Mouse (Mus musculus) heart, embryonic 12.5 days (tissue): ENCODE data around the gene Med22. TPM values are rescaled to one million over a fixed set of nuclear protein-coding genes. Genes with fewer than 3 reads are reported as not detected.

Experiments used
- ATAC-seq: fragments of 200-750 bp; cut with Nextera tagmentation; 2 replicates; pipeline ENCODE4 v1.8.0; 2017; ENCODE audit warnings: moderate TSS enrichment, moderate library complexity; ENCODE audit not compliant: insufficient number of reproducible peaks, low FRiP score
- H3K27ac ChIP-seq: fragments of 300-500 bp; sonication (generic); 2 replicates; pipeline ENCODE4 v1.5.1; 2016; ENCODE audit warnings: mild to moderate bottlenecking, moderate library complexity; ENCODE audit not compliant: poor library complexity, severe bottlenecking
- H3K27me3 ChIP-seq: fragments of 300-500 bp; sonication (generic); replicated peaks from 2 replicates; pipeline ENCODE4 v1.6.1; 2016; ENCODE audit warnings: mild to moderate bottlenecking, moderate library complexity
- H3K36me3 ChIP-seq: fragments of 300-500 bp; sonication (generic); 2 replicates; pipeline ENCODE4 v1.6.1; 2016; ENCODE audit warnings: mild to moderate bottlenecking, moderate library complexity
- H3K4me1 ChIP-seq: fragments of 300-500 bp; sonication (generic); replicated peaks from 2 replicates; pipeline ENCODE4 v1.6.1; 2016; ENCODE audit warnings: mild to moderate bottlenecking
- H3K4me2 ChIP-seq: fragments of 300-500 bp; sonication (generic); 2 replicates; pipeline ENCODE4 v1.6.1; 2016; ENCODE audit warnings: mild to moderate bottlenecking, moderate library complexity
- H3K4me3 ChIP-seq: fragments of 300-500 bp; sonication (generic); 2 replicates; pipeline ENCODE4 v1.5.1; 2016; ENCODE audit warnings: mild to moderate bottlenecking
- H3K9ac ChIP-seq: fragments of 300-500 bp; sonication (generic); 2 replicates; pipeline ENCODE4 v1.6.1; 2016; ENCODE audit warnings: mild to moderate bottlenecking, moderate library complexity
- H3K9me3 ChIP-seq: fragments of 300-500 bp; sonication (generic); replicated peaks from 2 replicates; pipeline ENCODE4 v1.6.1; 2016; ENCODE audit warnings: mild to moderate bottlenecking, moderate library complexity
- WGBS: fragments of 180-500 bp; shearing (Covaris S2); methylation state at CpG from one replicate; pipeline ENCODE4 v1.1.7; 2016; 5-methylcytosine and 5-hydroxymethylcytosine counted together
- polyA plus RNA-seq: library from polyadenylated mRNA; unstranded; fragments of >200 nt; fragmentation: Nextera tagmentation; extraction: Ambion mirVana; gene quantifications from 2 replicates; pipeline ENCODE4 v1.2.1, GENCODE M21; 2016

Gene Med22
- 38.4 and 38.9 TPM in 2 replicates for polyA plus RNA-seq

GRCm38 (mm10) chr2:26910124-26910993, at the start of gene Med22, which contains the start of gene Rpl7a:
TSS of gene Med22 (minus strand) at chr2:26910677.
TSS of gene Rpl7a (plus strand) at chr2:26910764.
- WGBS: under 1% methylated on average over 74 of the region's 74 CpGs
- Histone ChIP-seq H3K9ac (peak within 1 kb of the TSS; percentile 96), H3K27me3 (no peaks in the 10 kb centered on the region), H3K27ac (peak within 1 kb of the TSS; percentile 91), H3K4me2 (peak within 1 kb of the TSS; percentile 95), H3K4me1 (peaks cover 38% of the 10 kb centered on the region), H3K4me3 (peak within 1 kb of the TSS; percentile 79), H3K36me3 (peaks cover 63% of the 10 kb centered on the region), H3K9me3 (no peaks in the 10 kb centered on the region)
- peak; percentile 95 for ATAC-seq

GRCm38 (mm10) chr2:26957488-26957859, 47.0 kb upstream of the Med22 start:
- Histone ChIP-seq H3K4me2 (no peak overlapping the region), H3K27me3 (no peaks in the 10 kb centered on the region), H3K4me3 (no peak overlapping the region), H3K9ac (no peak overlapping the region), H3K4me1 (peaks cover 11% of the 10 kb centered on the region; the same call in 1 of the 2 replicates), H3K27ac (no peak overlapping the region), H3K36me3 (peaks cover 94% of the 10 kb centered on the region), H3K9me3 (no peaks in the 10 kb centered on the region)
- ATAC-seq: no peak
- 91% methylated on average over 2 of the region's 2 CpGs for WGBS

- WGBS: 91% methylated on average over 12 of the region's 12 CpGs
- Histone ChIP-seq H3K4me1 (peaks cover 6% of the 10 kb centered on the region; the same call in 1 of the 2 replicates), H3K9ac (no peak overlapping the region), H3K27me3 (no peaks in the 10 kb centered on the region), H3K4me2 (no peak overlapping the region), H3K36me3 (peaks cover 94% of the 10 kb centered on the region), H3K4me3 (no peak overlapping the region), H3K27ac (no peak overlapping the region), H3K9me3 (no peaks in the 10 kb centered on the region)
- ATAC-seq: no peak
These were observed 46.5 kb upstream of the Med22 start for GRCm38 (mm10) chr2:26956811-26957487.

- Histone ChIP-seq H3K9me3 (no peaks in the 10 kb centered on the region), H3K27me3 (no peaks in the 10 kb centered on the region), H3K9ac (no peak overlapping the region), H3K4me3 (no peak overlapping the region), H3K4me2 (no peak overlapping the region), H3K4me1 (no peaks in the 10 kb centered on the region), H3K36me3 (peaks cover 92% of the 10 kb centered on the region), H3K27ac (no peak overlapping the region)
- WGBS: 86% methylated on average over 2 of the region's 2 CpGs
- no peak for ATAC-seq
These were observed 44.4 kb upstream of the Med22 start for GRCm38 (mm10) chr2:26954735-26955395.

- no peak overlapping the region for H3K27ac ChIP-seq
- H3K4me3 ChIP-seq: no peak overlapping the region
- ATAC-seq: no peak
- peaks cover 85% of the 10 kb centered on the region for H3K36me3 ChIP-seq
- H3K27me3 ChIP-seq: no peaks in the 10 kb centered on the region
- WGBS: 82% methylated on average over 8 of the region's 8 CpGs
- H3K4me1 ChIP-seq: no peaks in the 10 kb centered on the region
- no peaks in the 10 kb centered on the region for H3K9me3 ChIP-seq
- H3K9ac ChIP-seq: no peak overlapping the region
- H3K4me2 ChIP-seq: no peak overlapping the region
These were observed 42.4 kb upstream of the Med22 start for GRCm38 (mm10) chr2:26952866-26953265.

GRCm38 (mm10) chr2:26952193-26952592, 41.7 kb upstream of the Med22 start:
- no peak overlapping the region for H3K27ac ChIP-seq
- peaks cover 78% of the 10 kb centered on the region for H3K36me3 ChIP-seq
- no peak overlapping the region for H3K9ac ChIP-seq
- H3K9me3 ChIP-seq: no peaks in the 10 kb centered on the region
- no peaks in the 10 kb centered on the region for H3K4me1 ChIP-seq
- ATAC-seq: no peak
- H3K27me3 ChIP-seq: no peaks in the 10 kb centered on the region
- 87% methylated on average over 4 of the region's 4 CpGs for WGBS
- H3K4me3 ChIP-seq: no peak overlapping the region
- H3K4me2 ChIP-seq: no peak overlapping the region

GRCm38 (mm10) chr2:26951346-26951905, 40.9 kb upstream of the Med22 start:
- Histone ChIP-seq H3K27ac (no peak overlapping the region), H3K4me3 (no peak overlapping the region), H3K9me3 (no peaks in the 10 kb centered on the region), H3K9ac (no peak overlapping the region), H3K27me3 (no peaks in the 10 kb centered on the region), H3K4me2 (no peak overlapping the region), H3K4me1 (no peaks in the 10 kb centered on the region), H3K36me3 (peaks cover 75% of the 10 kb centered on the region)
- no peak for ATAC-seq
- WGBS: 86% methylated on average over 8 of the region's 8 CpGs

- Histone ChIP-seq H3K4me3 (no peak overlapping the region), H3K9me3 (no peaks in the 10 kb centered on the region), H3K4me2 (no peak overlapping the region), H3K4me1 (no peaks in the 10 kb centered on the region), H3K27ac (no peak overlapping the region), H3K36me3 (peaks cover 66% of the 10 kb centered on the region), H3K27me3 (0 out of 2 replicates have a peak, but pooled peaks cover 2% of the 10 kb centered on the region), H3K9ac (no peak overlapping the region)
- ATAC-seq: no peak
- 82% methylated on average over 2 of the region's 2 CpGs for WGBS
These were observed 39.9 kb upstream of the Med22 start for GRCm38 (mm10) chr2:26950411-26950810.

GRCm38 (mm10) chr2:26943253-26943652, 32.8 kb upstream of the Med22 start:
- WGBS: 64% methylated on average over 3 of the region's 3 CpGs
- Histone ChIP-seq H3K9me3 (no peaks in the 10 kb centered on the region), H3K4me1 (no peaks in the 10 kb centered on the region), H3K36me3 (0 out of 2 replicates have a peak, but pooled peaks cover 6% of the 10 kb centered on the region), H3K4me3 (no peak overlapping the region), H3K4me2 (no peak overlapping the region), H3K27me3 (0 out of 2 replicates have a peak, but pooled peaks cover 3% of the 10 kb centered on the region), H3K27ac (no peak overlapping the region), H3K9ac (no peak overlapping the region)
- no peak for ATAC-seq

- Histone ChIP-seq H3K27ac (no peak overlapping the region), H3K36me3 (0 out of 2 replicates have a peak, but pooled peaks cover 2% of the 10 kb centered on the region), H3K4me1 (no peaks in the 10 kb centered on the region), H3K9ac (no peak overlapping the region), H3K9me3 (no peaks in the 10 kb centered on the region), H3K27me3 (0 out of 2 replicates have a peak, but pooled peaks cover 3% of the 10 kb centered on the region), H3K4me3 (no peak overlapping the region), H3K4me2 (no peak overlapping the region)
- ATAC-seq: peak; percentile 57; the same call in 1 of the 2 replicates
- WGBS: 34% methylated on average over 5 of the region's 5 CpGs
These were observed 31.1 kb upstream of the Med22 start for GRCm38 (mm10) chr2:26941539-26941938.
